Mouse (Mus musculus): ENCODE results near the gene Elk1. TPM values are rescaled to one million over a fixed set of nuclear protein-coding genes. Genes with fewer than 3 reads are reported as not detected.

Elk1 gene
- total RNA-seq (2021) = 1 to 10 TPM; 5.7 to 6.1 TPM
- long read RNA-seq, experiment 1, partial matches to known transcripts = 0 of 4 reads
- long read RNA-seq, experiment 1, other reads (novel, unspliced or antisense) = 1 of 4 reads
- long read RNA-seq, experiment 2 = 0 reads

GRCm38 (mm10) chrX:20950191-20950880, at the start of gene Elk1:
TSS of gene Elk1 (minus strand) at chrX:20950608.
- DNase-seq (ENCODE audit: low spot score) = peak; percentile 85

- DNase-seq (ENCODE audit: low spot score) = no peak
Observed at GRCm38 (mm10) chrX:20980901-20981300, 30.5 kb upstream of the Elk1 start.

GRCm38 (mm10) chrX:20961477-20962378, 11.3 kb upstream of the Elk1 start, which contains the start of gene Uxt:
TSS of gene Uxt (minus strand) at chrX:20962017.
- peak; percentile 85 for DNase-seq (ENCODE audit: low spot score)

DNA sequence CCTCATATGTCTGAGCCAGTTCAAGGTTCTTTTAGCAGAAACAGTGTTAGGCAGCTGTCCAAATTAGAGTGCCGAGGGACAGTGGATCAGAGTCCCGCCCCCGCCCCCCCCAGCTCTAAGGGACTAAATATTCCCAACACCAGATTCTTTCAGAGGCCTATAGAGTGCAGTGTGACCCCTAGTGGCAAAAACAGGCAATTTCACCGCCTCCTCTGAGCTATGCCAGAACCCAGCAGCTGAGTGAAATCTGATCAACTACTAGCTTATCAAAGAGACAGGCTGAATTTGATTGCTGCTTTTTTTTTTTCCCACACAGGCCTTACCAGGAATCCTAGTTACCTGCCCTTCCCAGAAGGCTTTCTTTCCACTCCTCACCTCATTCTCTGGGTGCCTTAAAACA, 4.4 kb downstream of the Elk1 start:
- DNase-seq (ENCODE audit: low spot score) = peak; percentile 50

DNA sequence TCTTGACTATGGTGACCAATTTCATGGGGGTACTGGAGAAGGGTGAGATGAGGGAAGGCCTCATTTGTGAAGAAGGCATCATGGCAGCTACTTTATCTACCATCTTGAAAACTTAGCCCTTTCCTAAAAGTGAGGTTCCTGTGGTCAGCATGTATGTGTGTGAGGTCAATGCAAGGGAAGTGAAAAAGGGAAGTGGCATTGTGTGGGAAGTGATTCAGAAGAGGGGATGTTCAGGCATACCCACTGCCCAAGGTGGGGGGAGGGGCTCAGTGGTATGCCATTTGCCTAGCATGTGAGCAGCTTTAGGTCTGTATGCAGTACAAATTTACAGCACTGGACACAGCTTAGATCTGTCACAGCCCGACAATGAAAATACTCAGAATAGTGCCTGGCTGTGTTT, 18.4 kb downstream of the Elk1 start:
- DNase-seq (ENCODE audit: low spot score) = no peak

GRCm38 (mm10) chrX:20931364-20931763, 19.0 kb downstream of the Elk1 start, which contains the start of gene Cfp:
TSS of gene Cfp (minus strand) at chrX:20931555.
- DNase-seq (ENCODE audit: low spot score) = no peak

- no peak for DNase-seq (ENCODE audit: low spot score)
Observed at GRCm38 (mm10) chrX:20929859-20930258, 20.5 kb downstream of the Elk1 start.

GRCm38 (mm10) chrX:20924976-20925375, 25.4 kb downstream of the Elk1 start:
- DNase-seq (ENCODE audit: low spot score) = no peak

DNA sequence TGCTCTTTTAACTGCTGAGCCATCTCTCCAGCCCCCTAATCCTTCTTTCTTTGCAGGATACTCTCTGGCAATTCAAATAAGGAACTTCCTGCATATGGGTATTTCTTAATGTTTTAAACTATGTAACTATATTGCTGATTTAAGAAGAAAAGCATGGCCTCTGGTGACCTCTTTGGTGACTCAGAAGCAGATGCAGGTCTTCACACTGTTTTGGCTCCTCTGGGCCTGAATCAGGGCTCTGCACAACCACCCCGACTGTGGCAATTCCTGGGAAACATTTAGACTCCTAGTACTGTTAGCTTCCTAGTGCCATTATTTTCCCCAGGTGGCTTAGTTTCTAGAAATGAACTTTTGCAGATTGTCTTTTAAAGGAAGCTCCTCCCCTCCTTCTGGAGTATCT, 26.9 kb downstream of the Elk1 start:
- DNase-seq (ENCODE audit: low spot score) = no peak

DNA sequence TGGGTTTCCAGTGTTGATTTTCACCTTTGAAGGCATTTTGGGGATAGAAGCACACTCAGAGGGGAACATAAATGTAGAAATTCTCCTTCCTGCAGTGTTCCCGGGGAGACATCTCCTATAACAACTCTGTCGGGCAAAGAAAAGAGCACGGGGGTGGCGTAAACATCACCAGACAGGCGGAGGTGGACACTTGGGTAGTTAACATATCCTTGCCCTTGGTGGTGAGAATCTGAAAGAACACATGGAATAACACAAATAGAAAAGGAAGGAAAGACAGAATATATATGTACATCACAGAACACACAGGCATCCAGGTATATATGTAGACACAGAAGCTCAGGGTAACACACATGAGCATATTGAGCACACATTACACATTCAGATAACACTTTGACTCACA, 29.0 kb downstream of the Elk1 start:
- DNase-seq (ENCODE audit: low spot score) = no peak

GRCm38 (mm10) chrX:20920844-20921364, 29.5 kb downstream of the Elk1 start, which contains the start of gene Syn1:
TSS of gene Syn1 (minus strand) at chrX:20921004.
- DNase-seq (ENCODE audit: low spot score) = peak; percentile 53

DNA sequence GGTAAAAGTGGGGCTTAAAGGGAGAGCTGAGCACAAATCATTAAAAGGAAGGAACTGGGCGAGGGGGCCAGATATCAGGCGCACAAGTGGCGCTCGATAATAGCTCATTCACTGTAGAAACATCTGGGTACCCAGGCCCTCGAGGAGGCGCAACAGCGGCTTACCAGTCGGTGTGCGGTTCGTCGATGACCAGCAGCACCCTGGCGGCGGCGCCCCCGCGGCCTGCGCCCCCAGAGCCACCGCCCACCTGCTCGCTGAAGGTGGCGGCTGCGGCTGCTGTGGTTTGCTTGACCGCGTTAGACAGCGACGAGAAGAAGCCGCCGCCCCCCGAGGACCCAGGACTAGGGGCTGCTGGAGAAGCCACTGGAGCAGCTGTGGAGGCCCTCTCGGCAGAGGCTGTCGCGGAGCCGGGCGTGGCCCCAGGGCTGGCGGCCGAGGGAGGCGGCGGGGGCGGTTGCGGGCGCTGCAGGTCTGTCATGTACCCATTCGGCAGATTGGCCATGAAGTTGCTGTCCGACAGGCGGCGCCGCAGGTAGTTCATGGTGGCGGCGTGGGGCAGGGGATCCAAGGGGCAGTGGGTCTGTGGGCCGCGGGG, 30.1 kb downstream of the Elk1 start:
- no peak for DNase-seq (ENCODE audit: low spot score)

DNA sequence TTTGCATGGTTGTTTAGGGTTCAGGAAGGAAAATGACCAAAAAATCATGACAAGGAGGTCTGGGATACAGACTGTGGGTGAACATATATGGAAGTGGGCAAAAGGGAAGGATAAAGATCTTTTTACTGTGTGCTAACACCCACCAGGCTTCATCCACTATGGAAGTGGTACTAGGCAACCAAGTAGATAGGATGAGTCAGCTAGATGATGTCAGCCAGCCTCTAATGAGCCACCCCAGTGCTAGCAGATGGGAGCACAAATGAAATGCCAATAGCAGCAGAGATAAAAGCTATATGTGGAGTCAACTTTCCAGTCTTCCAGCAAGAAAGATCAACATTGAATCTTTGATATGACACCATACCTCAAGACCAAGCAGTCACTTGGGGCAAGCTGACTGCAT, 35.3 kb downstream of the Elk1 start:
- DNase-seq (ENCODE audit: low spot score) = no peak

DNA sequence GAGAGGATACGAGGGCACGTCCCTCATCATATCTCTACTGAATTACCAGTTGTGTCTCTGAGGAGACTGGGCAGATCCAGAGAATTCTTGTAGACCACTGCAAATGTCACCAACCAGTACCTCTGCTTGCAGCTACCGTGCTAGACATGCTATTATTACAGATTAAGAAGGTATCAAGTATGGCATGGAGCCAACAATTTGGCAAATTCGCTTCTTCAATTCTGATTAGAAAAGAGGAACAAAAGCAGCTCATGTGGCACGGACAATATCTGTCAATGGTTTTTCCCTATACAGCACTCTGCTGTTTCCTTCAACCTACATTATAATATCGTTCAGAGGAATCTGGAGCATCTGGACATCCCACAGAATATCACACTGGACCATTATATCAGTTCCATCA, 36.7 kb downstream of the Elk1 start:
- DNase-seq (ENCODE audit: low spot score) = no peak

- DNase-seq (ENCODE audit: low spot score) = no peak
Observed at GRCm38 (mm10) chrX:20910074-20910473, 40.3 kb downstream of the Elk1 start.

Other genes starting within 250 kb of the Elk1 start
- 1 to 10 TPM; 1.5 to 2.3 TPM for gene Usp11, start 246.7 kb downstream of the Elk1 start, total RNA-seq (2021)
- gene Araf, start 152.8 kb downstream of the Elk1 start, total RNA-seq (2021) = 10 to 100 TPM; 93.9 to 96.8 TPM
- gene Timp1, start 80.4 kb downstream of the Elk1 start, total RNA-seq (2021) = 1 to 10 TPM in 1 of 2 experiments, under 1 TPM in 1; 0.62 to 1.7 TPM
- under 1 TPM; 0.07 TPM for gene Syn1, start 29.6 kb downstream of the Elk1 start, total RNA-seq (2021)
- gene Cfp, start 19.1 kb downstream of the Elk1 start, total RNA-seq (2021) = 1 to 10 TPM; 3.0 to 3.7 TPM
- gene Uxt, start 11.4 kb upstream of the Elk1 start, total RNA-seq (2021) = 10 to 100 TPM; 34.9 to 35.0 TPM
- gene Zfp182, start 111.7 kb upstream of the Elk1 start, total RNA-seq (2021) = 1 to 10 TPM; 1.3 to 1.6 TPM
- gene Spaca5, start 117.8 kb upstream of the Elk1 start, total RNA-seq (2021) = not detected
- gene Zfp300, start 138.9 kb upstream of the Elk1 start, total RNA-seq (2021) = under 1 TPM; 0.16 to 0.17 TPM
- not detected for gene Ssxa1, start 165.2 kb upstream of the Elk1 start, total RNA-seq (2021)
- not detected for gene Gm21876, start 225.0 kb upstream of the Elk1 start, total RNA-seq (2021)